Mouse (Mus musculus): Measurements from ENCODE around the gene Sh3bp1.

Sh3bp1 gene

GRCm38 (mm10) chr15:78899740-78900584 lies at the start of gene Sh3bp1:
Sh3bp1 (plus strand) TSS chr15:78899768.
- peak in 1 of 2 experiments; percentile 53 for DNase-seq (ENCODE audit: low spot score in 2 of 2)

- DNase-seq (ENCODE audit: low spot score in 2 of 2): no peak
Measured at GRCm38 (mm10) chr15:78850059-78850824, 49.3 kb upstream of the Sh3bp1 start.

GRCm38 (mm10) chr15:78850944-78851343 lies 48.6 kb upstream of the Sh3bp1 start:
- DNase-seq (ENCODE audit: low spot score in 2 of 2): no peak

DNA sequence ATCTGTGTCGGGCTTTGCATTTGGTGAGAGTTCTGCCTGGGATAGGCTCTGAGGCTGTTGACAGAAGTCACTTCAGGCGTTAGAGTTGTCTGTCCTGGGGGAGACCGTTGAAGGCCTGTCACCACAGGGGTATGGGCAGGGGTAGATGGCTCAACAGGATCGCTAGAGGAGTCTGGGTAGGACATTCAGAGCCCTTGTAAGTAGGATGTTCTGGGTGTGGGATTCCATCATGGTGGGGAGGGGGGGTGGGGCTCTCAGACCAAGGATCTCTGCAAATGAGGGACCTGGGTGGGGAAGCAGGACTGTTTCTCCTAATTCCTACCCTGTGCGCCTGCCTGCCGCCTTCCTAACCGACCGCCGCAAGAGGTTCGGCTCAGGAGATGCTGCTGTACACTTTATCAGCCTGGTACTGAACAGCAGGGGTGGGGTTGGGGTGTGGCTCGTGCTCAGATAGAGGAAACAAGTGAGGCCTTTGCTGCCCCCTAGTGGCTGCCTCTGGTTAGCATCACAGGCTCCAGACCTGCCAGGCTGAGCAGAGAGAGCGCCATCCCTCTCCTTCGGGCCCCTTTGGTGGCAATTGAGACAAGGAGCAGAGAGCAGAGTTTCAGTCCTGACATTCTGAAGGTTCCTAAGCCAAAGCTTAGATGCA lies 47.9 kb upstream of the Sh3bp1 start:
- DNase-seq (ENCODE audit: low spot score in 2 of 2): peak; percentile 77 to 88

- DNase-seq (ENCODE audit: low spot score in 2 of 2): no peak
Measured at GRCm38 (mm10) chr15:78855303-78855965, 44.1 kb upstream of the Sh3bp1 start, which contains the start of gene Lgals2. Lgals2 (minus strand) TSS chr15:78855529.

GRCm38 (mm10) chr15:78857009-78857408 lies 42.6 kb upstream of the Sh3bp1 start:
- DNase-seq (ENCODE audit: low spot score in 2 of 2): peak in 1 of 2 experiments; percentile 53

GRCm38 (mm10) chr15:78859311-78859710 lies 40.3 kb upstream of the Sh3bp1 start:
- no peak for DNase-seq (ENCODE audit: low spot score in 2 of 2)

DNA sequence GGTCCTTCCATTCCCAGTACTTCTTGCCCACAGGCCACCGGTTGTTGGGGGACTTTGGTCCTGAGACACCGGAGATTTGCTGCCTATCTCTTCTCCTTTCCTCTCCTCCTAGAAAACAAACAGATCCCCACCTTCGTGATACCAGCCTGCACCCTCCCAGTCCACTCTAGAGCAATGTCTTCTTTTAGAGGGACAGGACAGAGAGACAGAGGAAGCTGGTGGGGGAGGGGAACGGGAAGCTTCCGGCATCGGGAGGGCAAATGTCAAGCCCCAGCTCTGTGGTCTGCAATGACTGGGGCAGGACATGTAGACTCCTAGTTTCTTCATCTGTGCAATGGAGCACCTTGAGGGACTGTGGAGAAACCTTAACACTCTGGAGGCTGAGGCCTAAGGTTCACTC lies 39.9 kb upstream of the Sh3bp1 start:
- no peak for DNase-seq (ENCODE audit: low spot score in 2 of 2)

- DNase-seq (ENCODE audit: low spot score in 2 of 2): no peak
Measured at GRCm38 (mm10) chr15:78862280-78862679, 37.3 kb upstream of the Sh3bp1 start.

DNA sequence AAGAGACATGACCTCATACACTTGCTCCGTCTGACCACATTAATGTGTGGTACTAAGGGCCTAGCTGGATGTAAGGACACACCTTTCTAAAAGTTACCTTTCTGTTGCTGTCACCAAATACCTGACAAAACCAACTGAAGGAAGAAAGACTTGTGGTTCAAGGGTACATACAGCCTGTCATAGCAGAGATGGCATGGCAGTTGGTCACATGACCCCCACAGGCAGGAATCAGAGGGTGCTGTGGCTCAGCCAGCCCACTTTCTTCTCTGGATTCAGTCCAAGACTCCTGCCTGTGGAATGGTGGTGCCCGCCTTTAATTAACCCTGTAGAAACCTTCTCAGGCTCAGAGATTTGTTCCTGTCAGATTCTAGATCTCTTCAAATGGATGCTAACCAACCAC lies 36.4 kb upstream of the Sh3bp1 start:
- DNase-seq (ENCODE audit: low spot score in 2 of 2): no peak

DNA sequence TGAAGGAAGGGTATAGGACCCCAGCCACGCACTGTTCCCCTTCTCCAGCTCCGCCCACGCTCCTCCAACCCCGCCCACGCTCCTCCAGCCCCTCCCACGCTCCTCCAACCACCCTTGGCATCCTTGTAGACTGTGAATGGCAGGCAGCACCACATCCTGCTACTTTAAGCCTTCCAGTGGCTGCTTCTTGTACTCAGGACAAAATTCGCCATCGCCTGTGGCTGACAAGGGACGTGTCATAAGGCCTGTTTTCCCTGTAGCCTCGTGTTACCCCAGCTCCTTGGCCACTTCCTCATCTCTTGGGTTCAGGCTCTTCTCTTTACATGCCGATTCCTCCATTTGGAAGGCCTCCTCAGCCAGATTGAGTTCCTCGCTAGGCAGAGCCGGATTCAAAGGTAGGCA lies 35.7 kb upstream of the Sh3bp1 start:
- DNase-seq (ENCODE audit: low spot score in 2 of 2): no peak

GRCm38 (mm10) chr15:78868398-78868797 lies 31.2 kb upstream of the Sh3bp1 start:
- DNase-seq (ENCODE audit: low spot score in 2 of 2): peak in 1 of 2 experiments; percentile 48

- no peak for DNase-seq (ENCODE audit: low spot score in 2 of 2)
Measured at GRCm38 (mm10) chr15:78868826-78869233, 30.7 kb upstream of the Sh3bp1 start.

DNA sequence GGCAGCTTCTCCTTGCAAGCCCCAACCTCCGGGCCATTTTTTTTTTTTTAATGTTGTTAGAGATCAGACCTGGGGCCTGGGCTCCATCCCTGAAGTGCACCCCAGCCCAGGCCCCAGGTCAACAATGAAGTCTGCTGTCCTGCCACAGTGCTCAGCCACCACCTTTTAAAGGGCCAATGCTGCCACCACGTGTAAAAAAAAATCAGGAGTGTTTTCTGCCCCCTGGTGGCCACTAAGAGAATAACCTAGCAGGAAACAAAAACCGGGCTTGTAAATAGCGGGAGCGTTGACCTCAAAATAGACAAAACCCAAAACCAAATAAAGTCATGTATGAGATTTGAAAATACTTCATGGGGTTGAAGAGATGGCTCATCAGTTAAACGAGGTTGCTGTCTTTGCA lies 29.8 kb upstream of the Sh3bp1 start:
- peak in 1 of 2 experiments; percentile 51 for DNase-seq (ENCODE audit: low spot score in 2 of 2)

- no peak for DNase-seq (ENCODE audit: low spot score in 2 of 2)
Measured at GRCm38 (mm10) chr15:78872021-78872608, 27.5 kb upstream of the Sh3bp1 start.

DNA sequence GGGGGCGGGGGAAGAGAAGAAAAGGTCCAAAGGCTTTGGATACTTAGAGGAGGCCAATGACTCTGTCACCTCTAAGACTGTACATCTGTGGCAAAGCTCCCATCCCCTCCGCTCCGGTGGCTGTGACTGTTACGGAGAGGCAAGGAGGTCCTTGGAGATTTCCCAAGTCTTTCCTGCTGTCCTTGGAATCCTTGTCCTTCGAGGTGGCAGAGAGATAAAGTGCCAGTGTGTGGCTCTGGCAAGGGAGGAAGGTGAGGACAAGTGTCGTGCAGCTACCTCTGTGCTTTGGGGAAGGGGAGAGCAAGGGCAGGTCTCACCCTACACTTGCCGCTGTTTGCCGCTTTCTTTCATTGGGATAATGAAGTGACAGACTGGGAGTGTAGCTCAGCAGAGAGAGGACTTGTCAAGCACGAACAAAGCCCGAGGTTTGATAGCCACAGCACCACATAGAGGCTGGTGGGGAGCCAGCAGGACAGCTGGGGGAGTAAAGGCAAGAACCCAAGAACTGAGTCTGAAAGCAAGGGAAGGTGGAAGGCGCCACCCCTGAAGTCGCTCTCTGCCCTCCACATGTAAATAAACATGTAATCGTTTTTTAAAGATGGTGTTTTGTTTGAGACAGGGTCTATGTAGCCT lies 25.6 kb upstream of the Sh3bp1 start:
- DNase-seq (ENCODE audit: low spot score in 2 of 2): no peak

DNA sequence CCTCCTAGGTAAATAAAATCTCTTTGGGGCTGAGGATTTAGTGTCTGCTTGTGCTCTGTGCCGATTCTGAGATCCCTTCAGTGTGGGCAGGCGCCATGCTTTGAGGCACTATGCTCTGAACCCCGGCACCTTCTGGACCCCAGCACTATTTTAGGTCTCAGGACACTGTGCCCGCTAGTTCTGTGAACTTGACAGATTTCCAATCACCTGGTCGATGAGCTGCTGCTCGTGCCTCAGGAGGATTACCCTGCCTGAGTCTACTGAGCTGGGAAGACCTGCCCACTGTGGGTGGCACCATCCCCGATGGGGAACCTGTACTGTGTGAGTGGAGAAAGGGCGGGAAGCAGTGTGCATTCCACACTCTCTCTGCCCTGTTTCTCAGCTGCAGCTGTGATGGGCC lies 24.6 kb upstream of the Sh3bp1 start:
- DNase-seq (ENCODE audit: low spot score in 2 of 2): no peak

- no peak for DNase-seq (ENCODE audit: low spot score in 2 of 2)
Measured at GRCm38 (mm10) chr15:78875537-78875936, 24.0 kb upstream of the Sh3bp1 start.

DNA sequence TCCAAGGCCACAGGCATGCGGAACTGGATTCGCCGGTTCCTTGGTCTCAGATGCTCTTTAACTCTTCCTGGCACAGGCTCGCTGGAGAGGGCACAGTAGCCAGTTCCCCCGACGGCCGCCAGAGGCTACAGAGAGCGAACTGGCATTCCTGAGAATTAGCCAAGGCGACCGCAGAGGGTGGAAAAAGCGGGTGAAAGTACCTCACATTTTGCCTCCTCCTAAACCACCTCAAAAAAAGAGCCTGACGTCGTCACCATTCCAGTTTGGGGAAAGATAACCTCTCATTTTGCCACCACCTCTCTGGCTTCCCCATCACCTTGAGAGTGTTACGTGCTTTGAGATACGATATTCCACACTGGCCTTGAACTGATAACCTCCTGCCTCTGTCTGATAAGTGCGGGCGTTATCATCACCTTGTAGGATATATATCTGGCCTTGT lies 23.3 kb upstream of the Sh3bp1 start:
- DNase-seq (ENCODE audit: low spot score in 2 of 2): peak; percentile 77 to 82

DNA sequence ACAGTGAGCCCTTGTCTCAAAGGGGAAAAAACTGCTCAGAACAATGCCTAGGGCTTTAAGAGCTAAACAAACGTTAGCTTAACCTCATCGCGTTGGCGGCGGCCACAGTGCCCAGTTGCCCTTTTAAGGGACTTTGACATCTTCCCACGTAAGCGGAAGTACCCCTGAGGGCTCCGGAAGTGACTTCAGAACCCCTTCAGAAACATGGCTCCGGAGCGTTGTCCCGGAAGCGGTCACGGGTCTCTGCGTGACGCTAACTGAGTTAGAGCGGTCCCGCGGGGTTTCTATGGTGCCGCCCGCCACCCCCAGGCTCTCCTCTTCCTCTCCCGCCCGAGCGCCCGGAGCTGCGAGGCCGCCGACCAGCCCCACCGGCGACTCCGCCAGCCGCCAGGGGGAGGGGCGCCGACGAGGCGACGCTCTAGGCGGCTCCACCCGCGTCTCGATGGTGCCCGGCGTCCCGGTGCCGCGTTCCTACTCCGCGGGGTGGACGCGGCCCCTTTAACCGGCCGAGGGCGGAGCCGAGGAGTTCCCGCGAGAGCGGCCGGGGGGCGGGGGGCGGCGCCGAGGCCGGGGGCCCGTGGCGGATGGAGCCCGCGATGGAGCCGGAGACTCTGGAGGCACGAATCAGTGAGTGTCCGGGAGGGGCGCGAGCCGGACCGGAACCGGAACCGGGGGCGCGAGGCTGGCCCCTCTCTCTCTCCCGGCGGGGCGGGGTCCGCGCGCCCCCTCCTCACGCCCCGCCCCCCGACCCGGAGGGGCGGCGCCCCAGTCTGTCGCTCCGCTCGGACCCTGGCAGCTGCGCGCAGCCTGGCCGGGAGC lies 22.4 kb upstream of the Sh3bp1 start, which contains the start of gene Gga1:
Gene Gga1 (plus strand): TSS at position 200 of the 819 bp plus-strand sequence.
- peak; percentile 94 to 95 for DNase-seq (ENCODE audit: low spot score in 2 of 2)

Measured in frontal cortex, postnatal 10 days (tissue).